Mouse (Mus musculus) myocyte (in vitro differentiated cells): ENCODE results near the gene Gm3404. TPM values are rescaled to one million over a fixed set of nuclear protein-coding genes. Genes with fewer than 3 reads are reported as not detected.
"Not testable (repeated sequence)": the region's sequence is repeated elsewhere in the genome, so short reads cannot be mapped to it uniquely, and the experiment has no call there.

Source experiments
- H3K27me3 ChIP-seq: one replicate; pipeline ENCODE4 v1.6.1; 2011; ENCODE audit not compliant: control insufficient read depth, insufficient read depth, insufficient read length
- H3K36me3 ChIP-seq: one replicate; pipeline ENCODE4 v1.6.1; 2011; ENCODE audit not compliant: control insufficient read depth, insufficient read depth
- H3K4me2 ChIP-seq: one replicate; pipeline ENCODE4 v1.6.1; 2011; ENCODE audit warnings: low read depth, control low read depth
- H3K4me3 ChIP-seq: one replicate; pipeline ENCODE4 v1.5.1; 2011; ENCODE audit warnings: mild to moderate bottlenecking, control low read depth, moderate library complexity
- H3K79me2 ChIP-seq: one replicate; pipeline ENCODE4 v1.6.1; 2011; ENCODE audit not compliant: control insufficient read depth, insufficient read depth
- H3ac ChIP-seq: one replicate; pipeline ENCODE4 v1.6.1; 2011; ENCODE audit not compliant: control insufficient read depth, insufficient read length
- MYOG ChIP-seq, 3 experiments: IDR thresholded peaks; one replicate each; pipeline ENCODE4 v1.6.1; 2011; ENCODE audit warnings: control low read depth in 2 of 3, low read depth in 2 of 3, mild to moderate bottlenecking in 2 of 3; ENCODE audit not compliant: insufficient read length in 2 of 3, control insufficient read depth in 1 of 3, insufficient read depth in 1 of 3
- POLR2AphosphoS2 ChIP-seq: IDR thresholded peaks from one replicate; pipeline ENCODE4 v1.6.1; 2011; ENCODE audit warnings: low read depth, control low read depth; ENCODE audit not compliant: insufficient read length
- polyA plus RNA-seq: library from polyadenylated mRNA; unstranded; fragments of >200 nt; fragmentation: generic; extraction: Trizol; gene quantifications from one replicate; pipeline ENCODE4 v1.2.1, GENCODE M21; 2012; ENCODE audit warnings: missing spikeins

The Gm3404 gene
- polyA plus RNA-seq: not detected

- not testable (repeated sequence) for H3ac ChIP-seq, H3K79me2 ChIP-seq, H3K4me2 ChIP-seq, H3K36me3 ChIP-seq, H3K4me3 ChIP-seq, H3K27me3 ChIP-seq
These were observed at the start of gene Gm3404 for GRCm38 (mm10) chr5:146525501-146525900. Gene Gm3404 (plus strand): TSS chr5:146525801.

GRCm38 (mm10) chr5:146479564-146479963 lies 46.0 kb upstream of the Gm3404 start:
- H3K27me3 ChIP-seq, H3K79me2 ChIP-seq, H3ac ChIP-seq, H3K4me2 ChIP-seq, H3K36me3 ChIP-seq, H3K4me3 ChIP-seq: not testable (repeated sequence)

GRCm38 (mm10) chr5:146481665-146482064 lies 43.9 kb upstream of the Gm3404 start, which contains the start of gene Gm6408:
Gene Gm6408 (plus strand): TSS chr5:146481965.
- not testable (repeated sequence) for H3K4me3 ChIP-seq, H3K79me2 ChIP-seq, H3K36me3 ChIP-seq, H3ac ChIP-seq, H3K4me2 ChIP-seq, H3K27me3 ChIP-seq

GRCm38 (mm10) chr5:146488959-146489358 lies 36.6 kb upstream of the Gm3404 start:
- not testable (repeated sequence) for H3K4me3 ChIP-seq, H3K27me3 ChIP-seq, H3K79me2 ChIP-seq, H3K4me2 ChIP-seq, H3K36me3 ChIP-seq, H3ac ChIP-seq

GRCm38 (mm10) chr5:146491063-146491462 lies 34.5 kb upstream of the Gm3404 start, which contains the start of gene Gm6370:
Gene Gm6370 (plus strand): TSS chr5:146491363.
- not testable (repeated sequence) for H3K79me2 ChIP-seq, H3K36me3 ChIP-seq, H3K4me3 ChIP-seq, H3K4me2 ChIP-seq, H3K27me3 ChIP-seq, H3ac ChIP-seq

- H3ac ChIP-seq, H3K4me2 ChIP-seq, H3K4me3 ChIP-seq, H3K27me3 ChIP-seq, H3K36me3 ChIP-seq, H3K79me2 ChIP-seq: not testable (repeated sequence)
These were observed 23.5 kb upstream of the Gm3404 start, which contains the start of gene 4930449I24Rik for GRCm38 (mm10) chr5:146502099-146502498. Gene 4930449I24Rik (plus strand): TSS chr5:146502399.

GRCm38 (mm10) chr5:146513823-146514222 lies 11.8 kb upstream of the Gm3404 start, which contains the start of gene Gm3402:
Gene Gm3402 (plus strand): TSS chr5:146514123.
- not testable (repeated sequence) for H3K79me2 ChIP-seq, H3K27me3 ChIP-seq, H3ac ChIP-seq, H3K36me3 ChIP-seq, H3K4me3 ChIP-seq, H3K4me2 ChIP-seq

- H3ac ChIP-seq, H3K79me2 ChIP-seq, H3K4me3 ChIP-seq, H3K27me3 ChIP-seq, H3K36me3 ChIP-seq, H3K4me2 ChIP-seq: not testable (repeated sequence)
These were observed 11.7 kb downstream of the Gm3404 start, which contains the start of gene Gm3409 for GRCm38 (mm10) chr5:146537347-146537746. Gene Gm3409 (plus strand): TSS chr5:146537647.

GRCm38 (mm10) chr5:146555836-146556235 lies 30.2 kb downstream of the Gm3404 start, which contains the start of gene Gm3415:
Gene Gm3415 (plus strand): TSS chr5:146556136.
- H3ac ChIP-seq, H3K79me2 ChIP-seq: not testable (repeated sequence)

GRCm38 (mm10) chr5:146564259-146564658 lies 38.7 kb downstream of the Gm3404 start:
- Histone ChIP-seq H3K4me2 (no peak overlapping the region), H3K4me3 (no peak overlapping the region), H3ac (no peak overlapping the region), H3K79me2 (no peaks in the 10 kb centered on the region), H3K36me3 (no peaks in the 10 kb centered on the region), H3K27me3 (no peaks in the 10 kb centered on the region)
- no peak for TF ChIP-seq MYOG (IDR thresholded peaks at IDR 0.05; ENCODE audit: control insufficient read depth in 1 of 3, insufficient read depth in 1 of 3, insufficient read length in 2 of 3, low read depth in 2 of 3)
- no peak for TF ChIP-seq POLR2AphosphoS2

More at GRCm38 (mm10) chr5:146555836-146556235, 30.2 kb downstream of the Gm3404 start, which contains the start of gene Gm3415:
- not testable (repeated sequence) for H3K27me3 ChIP-seq, H3K4me3 ChIP-seq, H3K4me2 ChIP-seq, H3K36me3 ChIP-seq
